Mouse (Mus musculus): Measurements from ENCODE around the gene Zmiz1.

DNA sequence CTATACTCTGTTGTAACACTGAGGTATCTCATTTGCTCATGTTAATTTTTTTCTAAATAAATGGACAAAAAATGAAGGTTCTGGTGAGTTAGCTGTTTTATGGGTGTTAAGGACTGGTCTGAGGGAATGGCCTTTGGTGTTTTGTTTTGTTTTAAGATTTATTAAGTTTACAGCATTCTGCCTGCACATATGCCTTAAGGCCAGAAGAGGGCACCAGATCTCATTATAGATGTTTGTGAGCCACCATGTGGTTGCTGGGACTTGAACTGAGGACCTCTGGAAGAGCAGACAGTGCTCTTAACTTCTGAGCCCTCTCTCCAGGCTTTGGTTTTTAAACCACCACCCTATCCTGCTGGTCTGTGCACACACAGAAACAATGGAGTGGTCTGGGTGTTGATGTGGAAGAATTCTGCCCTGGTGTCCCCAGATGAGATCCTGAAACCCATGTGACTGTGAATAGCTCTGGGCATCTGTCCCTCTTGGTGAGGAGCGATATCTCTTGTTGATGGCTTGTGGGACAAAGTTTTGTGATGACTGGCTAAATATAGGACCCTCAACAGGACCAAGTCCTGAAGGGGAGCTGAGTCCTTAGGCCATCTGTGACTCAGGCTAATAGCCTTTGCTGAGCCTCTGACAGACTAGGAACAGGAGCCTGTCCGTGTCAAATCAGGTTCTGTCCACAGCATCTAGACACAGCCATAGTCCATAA lies 207.8 kb downstream of the Zmiz1 start:
- peak; percentile 63 for TF ChIP-seq CTCF (conservative IDR thresholded peaks at IDR 0.05; ENCODE audit: low read length)
- no peak for TF ChIP-seq POU5F1 (IDR thresholded peaks at IDR 0.05; ENCODE audit: borderline replicate concordance, low read length)
